ENCODE assay signal across 22 mouse cellular contexts in the genomic region with DNA sequence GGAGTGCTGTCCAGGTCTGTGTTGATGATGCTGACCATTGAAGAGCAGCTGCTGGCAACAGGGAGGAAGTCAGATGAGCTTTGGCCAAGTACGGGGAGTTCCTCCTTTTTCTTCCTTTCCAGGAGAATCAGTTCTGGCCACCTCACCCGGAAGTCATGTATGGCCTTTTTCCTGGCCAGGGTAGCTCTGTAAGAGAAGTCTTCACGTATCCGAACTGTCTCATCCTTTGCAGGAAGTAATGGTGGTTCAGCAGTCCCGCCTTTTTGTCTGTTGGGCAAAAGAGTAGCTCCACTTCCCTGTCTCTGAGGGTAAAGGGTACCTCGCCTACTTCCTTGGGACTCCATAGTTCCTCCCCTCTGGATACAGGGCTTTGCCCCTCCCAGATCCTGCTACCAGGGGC. TPM values are rescaled to one million over a fixed set of nuclear protein-coding genes. Genes with fewer than 3 reads are reported as not detected.
DNase-seq lines count a peak whose midpoint lies in the region; ATAC-seq and TF ChIP-seq lines count a peak whose summit lies in the region.
"Had no signal": no experiment of that assay in that cellular context is flagged by ENCODE, and none has a peak within 500 bp of the region (broad histone marks: within the 10 kb centered on the region; RNA-seq: fewer than 3 reads in every experiment).

No protein-coding gene starts in this region.

- peak; percentile 58 for ATAC-seq in granulocyte monocyte progenitor cell, adult 5-6 weeks (replicated peaks; ENCODE audit: poor library complexity, severe bottlenecking)
- peak; percentile 75 for ATAC-seq in megakaryocyte, adult 5-6 weeks (ENCODE audit: poor library complexity, severe bottlenecking)
- ATAC-seq: forebrain, embryonic 16.5 days had no signal

- TF ChIP-seq CTCF in bone marrow macrophage, adult 2 months (IDR thresholded peaks at IDR 0.05; ENCODE audit: low read depth, low read length), result no peak

- TF ChIP-seq POLR2A in bone marrow macrophage, adult 2 months (IDR thresholded peaks at IDR 0.05; ENCODE audit: borderline replicate concordance, low read depth, low read length), result no peak

- peaks cover 20% of the 10 kb centered on the region for H3K4me1 ChIP-seq in bone marrow macrophage, adult 2 months (ENCODE audit: control insufficient read depth, insufficient read depth, low read length)
- H3K4me1 ChIP-seq: embryonic facial prominence, embryonic 15.5 days; heart, embryonic 15.5 days; limb, embryonic 15.5 days had no signal

- peak; percentile 11 for DNase-seq in kidney, adult 9 months
- no peak for DNase-seq in kidney, adult 11 months
- no peak for DNase-seq in gastrocnemius, adult 18-20 months (ENCODE audit: low spot score)
- DNase-seq in cerebellum, adult 18-20 months, result no peak
- DNase-seq: adrenal gland, adult 2 months; cerebellum, postnatal 36 days; retina, postnatal 1 day; thymus, postnatal 14 days had no signal

- peak overlapping the region; percentile 61 for H3K27ac ChIP-seq in bone marrow macrophage, adult 2 months (ENCODE audit: insufficient read depth, low read depth, low read length)
- H3K27ac ChIP-seq: embryonic facial prominence, embryonic 15.5 days; heart, embryonic 15.5 days; limb, embryonic 15.5 days; midbrain, embryonic 10.5 days had no signal

- no peak overlapping the region for H3K4me3 ChIP-seq in bone marrow macrophage, adult 2 months (ENCODE audit: insufficient read depth, low read length)
- H3K4me3 ChIP-seq: embryonic facial prominence, embryonic 15.5 days; heart, embryonic 15.5 days; limb, embryonic 15.5 days; midbrain, embryonic 10.5 days had no signal

RNA-seq across cellular contexts. Expression of a gene that starts 0.3 kb away (rescaled TPM):
- polyA plus RNA-seq in bone marrow macrophage, adult 2 months (2012; ENCODE audit: insufficient read depth, insufficient read length, missing spikeins), result not detected in 2 replicates
- not detected in 2 replicates for total RNA-seq in granulocyte monocyte progenitor cell, adult 5-6 weeks (2014; fragmentation: Nextera tagmentation)
- total RNA-seq in granulocyte monocyte progenitor cell, adult 5-6 weeks (2017), result not detected in 2 replicates
- 0.23 TPM in 1 of 2 replicates, not detected in the other for total RNA-seq in megakaryocyte, adult 5-6 weeks (2015)
- total RNA-seq in megakaryocyte, adult 5-6 weeks (2017), result 0.73 and 1.2 TPM in 2 replicates
- not detected for total RNA-seq in gastrocnemius, adult 18-20 months (2021)
- total RNA-seq: gastrocnemius, postnatal 4 days; hematopoietic stem cell, adult 5-6 weeks; left cerebral cortex, postnatal 36 days; midbrain, postnatal 0 days had no signal
- polyA plus RNA-seq: adrenal gland, adult 2 months; brain, embryonic 14.5 days; large intestine, adult 2 months; midbrain, postnatal 0 days had no signal

RNA-seq across cellular contexts. Expression of a gene that starts 12.6 kb away (rescaled TPM):
- 22.7 and 24.3 TPM in 2 replicates for polyA plus RNA-seq in bone marrow macrophage, adult 2 months (2012; ENCODE audit: insufficient read depth, insufficient read length, missing spikeins)
- 16.4 and 32.1 TPM in 2 replicates for total RNA-seq in granulocyte monocyte progenitor cell, adult 5-6 weeks (2014; fragmentation: Nextera tagmentation)
- 10.5 and 13.6 TPM in 2 replicates for total RNA-seq in granulocyte monocyte progenitor cell, adult 5-6 weeks (2017)
- 14.7 and 18.8 TPM in 2 replicates for total RNA-seq in megakaryocyte, adult 5-6 weeks (2015)
- total RNA-seq in megakaryocyte, adult 5-6 weeks (2017), result 13.4 and 14.9 TPM in 2 replicates
- total RNA-seq in gastrocnemius, adult 18-20 months (2021), result 1 to 10 TPM; 6.9 to 7.1 TPM

RNA-seq across cellular contexts. Expression of a gene that starts 12.7 kb away (rescaled TPM):
- polyA plus RNA-seq in bone marrow macrophage, adult 2 months (2012; ENCODE audit: insufficient read depth, insufficient read length, missing spikeins), result 32.3 and 37.4 TPM in 2 replicates
- total RNA-seq in granulocyte monocyte progenitor cell, adult 5-6 weeks (2014; fragmentation: Nextera tagmentation), result 40.5 and 47.7 TPM in 2 replicates
- total RNA-seq in granulocyte monocyte progenitor cell, adult 5-6 weeks (2017), result 15.6 and 17.6 TPM in 2 replicates
- total RNA-seq in megakaryocyte, adult 5-6 weeks (2015), result 31.2 and 35.1 TPM in 2 replicates
- total RNA-seq in megakaryocyte, adult 5-6 weeks (2017), result 20.7 and 21.7 TPM in 2 replicates
- 1 to 10 TPM; 4.3 to 5.0 TPM for total RNA-seq in gastrocnemius, adult 18-20 months (2021)

RNA-seq across cellular contexts. Expression of a gene that starts 29.3 kb away (rescaled TPM):
- polyA plus RNA-seq in bone marrow macrophage, adult 2 months (2012; ENCODE audit: insufficient read depth, insufficient read length, missing spikeins), result 26.4 and 28.4 TPM in 2 replicates
- total RNA-seq in granulocyte monocyte progenitor cell, adult 5-6 weeks (2014; fragmentation: Nextera tagmentation), result 20.1 and 32.4 TPM in 2 replicates
- total RNA-seq in granulocyte monocyte progenitor cell, adult 5-6 weeks (2017), result 13.6 and 16.6 TPM in 2 replicates
- total RNA-seq in megakaryocyte, adult 5-6 weeks (2015), result 11.3 and 11.7 TPM in 2 replicates
- total RNA-seq in megakaryocyte, adult 5-6 weeks (2017), result 11.6 and 14.5 TPM in 2 replicates
- total RNA-seq in gastrocnemius, adult 18-20 months (2021), result 10 to 100 TPM; 13.0 to 13.2 TPM

RNA-seq across cellular contexts. Expression of a gene that starts 39.2 kb away (rescaled TPM):
- polyA plus RNA-seq in bone marrow macrophage, adult 2 months (2012; ENCODE audit: insufficient read depth, insufficient read length, missing spikeins), result not detected in 2 replicates
- not detected in 2 replicates for total RNA-seq in granulocyte monocyte progenitor cell, adult 5-6 weeks (2014; fragmentation: Nextera tagmentation)
- total RNA-seq in granulocyte monocyte progenitor cell, adult 5-6 weeks (2017), result not detected in 2 replicates
- total RNA-seq in megakaryocyte, adult 5-6 weeks (2015), result not detected in 2 replicates
- total RNA-seq in megakaryocyte, adult 5-6 weeks (2017), result not detected in 2 replicates
- total RNA-seq in gastrocnemius, adult 18-20 months (2021), result under 1 TPM; 0.30 to 0.40 TPM
- total RNA-seq: hematopoietic stem cell, adult 5-6 weeks had no signal
